Mouse (Mus musculus): ENCODE measurements around the gene Lrp1.

DNA sequence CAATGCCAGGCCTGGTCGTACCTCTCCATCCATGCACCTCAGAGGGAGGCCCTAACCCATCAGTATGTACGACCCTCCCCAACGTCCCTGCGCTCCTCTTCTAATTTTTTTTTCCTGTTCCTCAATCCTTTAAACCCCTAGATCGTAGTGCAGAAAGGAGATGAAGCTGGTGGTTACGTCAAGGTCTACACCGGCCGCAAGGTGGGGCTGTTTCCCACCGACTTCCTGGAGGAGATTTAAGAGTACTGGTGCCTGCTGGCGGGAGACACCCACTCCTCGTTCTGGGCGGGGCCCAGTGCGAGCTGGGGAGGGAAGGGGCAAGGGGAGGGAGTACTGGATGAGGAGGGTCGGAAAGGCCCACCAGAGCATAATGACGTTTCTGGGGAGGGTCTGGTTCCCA lies 112.7 kb downstream of the Lrp1 start:
- TF ChIP-seq POLR2A (IDR thresholded peaks at IDR 0.05; ENCODE audit: low read depth, low read length) (no peak), CTCF (IDR thresholded peaks at IDR 0.05; ENCODE audit: borderline replicate concordance, insufficient read depth, low read length) (peak; percentile 64; the same call in 1 of the 2 replicates)

All from embryonic fibroblast, embryonic 13.5 days (primary cell).